Mouse (Mus musculus) bone marrow, adult 2 months (tissue): Measurements from ENCODE around the gene Ppfibp2.

Experiments
- CTCF ChIP-seq: fragments of 200-500 bp; IDR thresholded peaks from 2 replicates; pipeline ENCODE4 v1.5.1; 2011; ENCODE audit warnings: low read length, control low read depth; ENCODE audit not compliant: control insufficient read depth, insufficient read depth
- POLR2A ChIP-seq: fragments of 200-500 bp; IDR thresholded peaks from 2 replicates; pipeline ENCODE4 v1.6.1; 2011; ENCODE audit warnings: low read depth, mild to moderate bottlenecking, control low read depth, low read length, borderline replicate concordance; ENCODE audit not compliant: control insufficient read depth

GRCm38 (mm10) chr7:107663621-107664020, 68.6 kb downstream of the Ppfibp2 start:
- TF ChIP-seq CTCF, result no peak
- no peak for TF ChIP-seq POLR2A
